Mouse (Mus musculus) adrenal gland, postnatal 25 days (tissue): ENCODE measurements around the gene Rogdi. TPM values are rescaled to one million over a fixed set of nuclear protein-coding genes. Genes with fewer than 3 reads are reported as not detected.

Source experiments
- DNase-seq: peaks from one replicate; pipeline ENCODE4 v3.0.0; 2021; ENCODE audit warnings: mixed read lengths
- total RNA-seq: library from RNA; stranded (reverse); gene quantifications from 2 replicates; pipeline ENCODE4 v1.2.3, GENCODE M21; 2021

Rogdi gene
- total RNA-seq, 1 experiment from 2014 or later: 23.8 TPM

GRCm38 (mm10) chr16:4993276-4993675 lies 20.1 kb downstream of the Rogdi start:
- no peak for DNase-seq

- DNase-seq: no peak
These were observed 28.6 kb downstream of the Rogdi start for GRCm38 (mm10) chr16:4984717-4985116.

GRCm38 (mm10) chr16:4979755-4980380 lies 33.5 kb downstream of the Rogdi start:
- no peak for DNase-seq

GRCm38 (mm10) chr16:4978275-4979051 lies 34.9 kb downstream of the Rogdi start:
- DNase-seq: no peak

GRCm38 (mm10) chr16:4976180-4976579 lies 37.2 kb downstream of the Rogdi start:
- DNase-seq: no peak

GRCm38 (mm10) chr16:4974521-4974920 lies 38.8 kb downstream of the Rogdi start:
- DNase-seq: no peak

- no peak for DNase-seq
These were observed 41.7 kb downstream of the Rogdi start for GRCm38 (mm10) chr16:4971626-4972025.

GRCm38 (mm10) chr16:4969055-4969843 lies 44.1 kb downstream of the Rogdi start:
- no peak for DNase-seq

- no peak for DNase-seq
These were observed 44.9 kb downstream of the Rogdi start for GRCm38 (mm10) chr16:4968426-4968825.

GRCm38 (mm10) chr16:4965392-4966129 lies 47.8 kb downstream of the Rogdi start:
- DNase-seq: no peak

GRCm38 (mm10) chr16:4964731-4965391 lies 48.5 kb downstream of the Rogdi start:
- no peak for DNase-seq

GRCm38 (mm10) chr16:4963797-4964709 lies 49.3 kb downstream of the Rogdi start, which contains the start of gene Anks3:
Gene Anks3 (minus strand): TSS chr16:4964205.
- peak; percentile 97 for DNase-seq

- DNase-seq: no peak
These were observed 50.0 kb downstream of the Rogdi start for GRCm38 (mm10) chr16:4963346-4963745.

GRCm38 (mm10) chr16:4960260-4960659 lies 53.1 kb downstream of the Rogdi start:
- DNase-seq: no peak

Other genes starting within 250 kb of the Rogdi start
- gene Cdip1, start 223.3 kb downstream of the Rogdi start, total RNA-seq: 103 and 116 TPM in 2 replicates
- not detected in 2 replicates for gene 4930562C15Rik, start 178.1 kb downstream of the Rogdi start, total RNA-seq
- gene Ubald1, start 133.2 kb downstream of the Rogdi start, total RNA-seq: 41.3 and 44.3 TPM in 2 replicates
- 75.1 and 85.4 TPM in 2 replicates for gene Mgrn1, start 127.3 kb downstream of the Rogdi start, total RNA-seq
- gene Nudt16l1, start 74.8 kb downstream of the Rogdi start, total RNA-seq: 63.9 and 76.9 TPM in 2 replicates
- 48.5 and 51.3 TPM in 2 replicates for gene Anks3, start 49.3 kb downstream of the Rogdi start, total RNA-seq
- not detected in 2 replicates for gene Sept12, start 15.7 kb downstream of the Rogdi start, total RNA-seq
- not detected in 2 replicates for gene Smim22, start 6.3 kb downstream of the Rogdi start, total RNA-seq
- 106 and 107 TPM in 2 replicates for gene Glyr1, start 36.3 kb upstream of the Rogdi start, total RNA-seq
- gene Ubn1, start 36.5 kb upstream of the Rogdi start, total RNA-seq: 43.6 and 46.7 TPM in 2 replicates
- gene Ppl, start 118.9 kb upstream of the Rogdi start, total RNA-seq: 1.5 and 2.2 TPM in 2 replicates
- gene Sec14l5, start 133.6 kb upstream of the Rogdi start, total RNA-seq: 0.15 TPM in 1 of 2 replicates, not detected in the other
- 30.8 and 31.5 TPM in 2 replicates for gene Nagpa, start 190.5 kb upstream of the Rogdi start, total RNA-seq
- 10.8 and 14.5 TPM in 2 replicates for gene AU021092, start 208.7 kb upstream of the Rogdi start, total RNA-seq
- 37.8 and 42.6 TPM in 2 replicates for gene Alg1, start 220.1 kb upstream of the Rogdi start, total RNA-seq
- gene Eef2kmt, start 242.4 kb upstream of the Rogdi start, total RNA-seq: 30.2 and 35.6 TPM in 2 replicates